9 mouse cellular contexts compared by ENCODE assay signal in genomic region chr13:99397228-99397627, GRCm38 (mm10). TPM values are rescaled to one million over a fixed set of nuclear protein-coding genes. Genes with fewer than 3 reads are reported as not detected.
DNase-seq lines count a peak whose midpoint lies in the region; ATAC-seq and TF ChIP-seq lines count a peak whose summit lies in the region.
"Had no signal": no experiment of that assay in that cellular context is flagged by ENCODE, and none has a peak within 500 bp of the region (broad histone marks: within the 10 kb centered on the region; RNA-seq: fewer than 3 reads in every experiment).

No protein-coding gene starts in this region.

- H3K27me3 ChIP-seq in hindbrain, embryonic 16.5 days (replicated peaks; ENCODE audit: control insufficient read depth, insufficient read depth, low read length): no peaks in the 10 kb centered on the region
- H3K27me3 ChIP-seq in neural tube, embryonic 14.5 days (ENCODE audit: control insufficient read depth, insufficient read depth, low read length): no peaks in the 10 kb centered on the region
- no peaks in the 10 kb centered on the region for H3K27me3 ChIP-seq in kidney, adult 2 months (replicated peaks; ENCODE audit: control insufficient read depth, insufficient read depth, low read length)

- H3K27ac ChIP-seq in hindbrain, embryonic 16.5 days (ENCODE audit: low read depth, low read length): peak overlapping the region; percentile 51; the same call in 1 of the 2 replicates
- H3K27ac ChIP-seq in neural tube, embryonic 14.5 days (ENCODE audit: low read depth, low read length): no peak overlapping the region
- no peak overlapping the region for H3K27ac ChIP-seq in kidney, adult 2 months (ENCODE audit: insufficient read depth, low read depth, low read length)

- TF ChIP-seq CTCF in kidney, adult 2 months (conservative IDR thresholded peaks at IDR 0.05; ENCODE audit: insufficient read depth, insufficient read length, low read depth, low read length): no peak

- peaks cover 15% of the 10 kb centered on the region for H3K4me1 ChIP-seq in hindbrain, embryonic 16.5 days (ENCODE audit: control insufficient read depth, insufficient read depth, low read depth, low read length)
- H3K4me1 ChIP-seq in neural tube, embryonic 14.5 days (ENCODE audit: control insufficient read depth, insufficient read depth, low read length): peaks cover 6% of the 10 kb centered on the region; the same call in 1 of the 2 replicates
- no peaks in the 10 kb centered on the region for H3K4me1 ChIP-seq in kidney, adult 2 months (ENCODE audit: control insufficient read depth, insufficient read depth, low read length)

- H3K4me3 ChIP-seq in hindbrain, embryonic 16.5 days (ENCODE audit: low read length): no peak overlapping the region
- H3K4me3 ChIP-seq in neural tube, embryonic 14.5 days (ENCODE audit: low read depth, low read length): no peak overlapping the region
- no peak overlapping the region for H3K4me3 ChIP-seq in kidney, adult 2 months (ENCODE audit: insufficient read depth, low read depth, low read length)

- peak; percentile 97 for ATAC-seq in hindbrain, embryonic 16.5 days
- ATAC-seq in neural tube, embryonic 14.5 days (ENCODE audit: low read depth): peak; percentile 93

- TF ChIP-seq POLR2A in kidney, adult 2 months (IDR thresholded peaks at IDR 0.05; ENCODE audit: low read depth, low read length): no peak

- H3K9ac ChIP-seq in hindbrain, embryonic 16.5 days (ENCODE audit: low read depth, low read length): no peak overlapping the region
- H3K9ac ChIP-seq in neural tube, embryonic 14.5 days (replicated peaks; ENCODE audit: low read depth, low read length): no peak overlapping the region

- 26% methylated on average over 7 of the region's 7 CpGs for WGBS in hindbrain, embryonic 16.5 days
- WGBS in neural tube, embryonic 14.5 days: 20% methylated on average over 7 of the region's 7 CpGs
- WGBS in kidney, adult 2 months: 66% methylated on average over 7 of the region's 7 CpGs

- no peak overlapping the region for H3K4me2 ChIP-seq in hindbrain, embryonic 16.5 days (ENCODE audit: low read length)
- no peak overlapping the region for H3K4me2 ChIP-seq in neural tube, embryonic 14.5 days (ENCODE audit: low read depth, low read length)

- no peaks in the 10 kb centered on the region for H3K36me3 ChIP-seq in hindbrain, embryonic 16.5 days (ENCODE audit: control insufficient read depth, insufficient read depth, low read length)
- no peaks in the 10 kb centered on the region for H3K36me3 ChIP-seq in neural tube, embryonic 14.5 days (ENCODE audit: control insufficient read depth, insufficient read depth, low read length)
- no peaks in the 10 kb centered on the region for H3K36me3 ChIP-seq in kidney, adult 2 months (ENCODE audit: control insufficient read depth, insufficient read depth, low read length)

- H3K9me3 ChIP-seq in hindbrain, embryonic 16.5 days (ENCODE audit: control insufficient read depth, low read length): no peaks in the 10 kb centered on the region
- no peaks in the 10 kb centered on the region for H3K9me3 ChIP-seq in neural tube, embryonic 14.5 days (ENCODE audit: control insufficient read depth, low read length)

- DNase-seq in layer of hippocampus, adult 18-20 months (ENCODE audit: low spot score in 2 of 2): peak; percentile 36 to 68
- no peak for DNase-seq in layer of hippocampus, postnatal 25 days (ENCODE audit: extremely low spot score in 1 of 2, low spot score in 1 of 2)
- peak; percentile 80 to 84 for DNase-seq in cerebellum, postnatal 25 days
- DNase-seq in heart, adult 8-10 months (ENCODE audit: low spot score): no peak
- no peak for DNase-seq in urinary bladder, postnatal 10 days (ENCODE audit: low spot score)
- DNase-seq in kidney, adult 2 months: no peak
- DNase-seq: heart, postnatal 4 days had no signal

RNA-seq across cellular contexts. Expression of gene Mrps27, which starts 52.6 kb away (rescaled TPM):
- 10 to 100 TPM; 26.5 to 29.9 TPM for total RNA-seq in layer of hippocampus, adult 18-20 months (2021)
- total RNA-seq in layer of hippocampus, postnatal 25 days (2021): 10 to 100 TPM; 26.5 to 28.4 TPM
- 46.8 and 47.6 TPM in 2 replicates for polyA plus RNA-seq in hindbrain, embryonic 16.5 days (2015; fragmentation: Nextera tagmentation; extraction: Ambion mirVana)
- 40.2 and 43.4 TPM in 2 replicates for polyA plus RNA-seq in neural tube, embryonic 14.5 days (2014; fragmentation: Nextera tagmentation; extraction: Ambion mirVana)
- 10 to 100 TPM; 47.2 to 48.0 (median 47.3) TPM for total RNA-seq in heart, adult 8-10 months (2022)
- 24.2 and 26.7 TPM in 2 replicates for polyA plus RNA-seq in kidney, adult 2 months (2012; rRNA removed)

RNA-seq across cellular contexts. Expression of gene Ptcd2, which starts 52.7 kb away (rescaled TPM):
- 10 to 100 TPM; 28.9 to 30.1 TPM for total RNA-seq in layer of hippocampus, adult 18-20 months (2021)
- total RNA-seq in layer of hippocampus, postnatal 25 days (2021): 10 to 100 TPM; 28.2 to 33.0 TPM
- polyA plus RNA-seq in hindbrain, embryonic 16.5 days (2015; fragmentation: Nextera tagmentation; extraction: Ambion mirVana): 53.6 and 59.4 TPM in 2 replicates
- 61.4 and 62.1 TPM in 2 replicates for polyA plus RNA-seq in neural tube, embryonic 14.5 days (2014; fragmentation: Nextera tagmentation; extraction: Ambion mirVana)
- 10 to 100 TPM; 52.6 to 58.1 (median 54.0) TPM for total RNA-seq in heart, adult 8-10 months (2022)
- 27.3 and 29.4 TPM in 2 replicates for polyA plus RNA-seq in kidney, adult 2 months (2012; rRNA removed)

Comparison
In these comparisons a context has a peak if more than half of its experiments do, and no peak if none do; other contexts are left out.
1. DNase-seq: peak in layer of hippocampus, adult 18-20 months (2 of 2) and cerebellum, postnatal 25 days (2 of 2); none in layer of hippocampus, postnatal 25 days (0 of 2), heart, adult 8-10 months (single experiment), urinary bladder, postnatal 10 days (single experiment) and kidney, adult 2 months (single experiment).